Mouse (Mus musculus) embryo, embryonic 10.5 days (tissue): ENCODE measurements around the gene Pde2a.

Source experiments
- DNase-seq: peaks from one replicate; pipeline ENCODE4 v3.0.0-alpha.2; 2015; ENCODE audit warnings: low spot score

The Pde2a gene

GRCm38 (mm10) chr7:101453725-101454124, 32.2 kb downstream of the Pde2a start:
- DNase-seq: no peak

- DNase-seq: no peak
Measured at GRCm38 (mm10) chr7:101454479-101454878, 33.0 kb downstream of the Pde2a start.

DNA sequence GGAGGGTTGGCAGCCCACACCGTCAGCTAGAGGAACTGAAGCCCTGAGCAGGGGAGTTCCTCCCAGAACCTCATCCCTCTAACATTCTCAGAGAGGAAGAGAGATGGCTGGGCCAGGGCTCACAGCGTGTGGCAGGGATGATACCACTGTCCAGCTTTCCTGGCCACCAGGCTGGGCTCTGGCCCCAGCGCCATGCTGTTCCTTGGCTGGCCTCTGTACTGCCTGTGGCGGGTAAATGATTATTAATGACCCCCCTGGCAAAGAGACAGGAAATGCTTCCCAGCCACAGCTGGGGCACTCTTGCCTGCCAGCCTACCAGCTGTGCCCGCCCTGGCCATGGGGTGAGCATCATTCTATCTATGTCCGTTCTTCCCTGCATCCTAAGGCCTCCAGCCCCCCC, 33.6 kb downstream of the Pde2a start:
- no peak for DNase-seq

GRCm38 (mm10) chr7:101456318-101456717, 34.8 kb downstream of the Pde2a start:
- DNase-seq: no peak

GRCm38 (mm10) chr7:101456789-101457188, 35.3 kb downstream of the Pde2a start:
- no peak for DNase-seq

GRCm38 (mm10) chr7:101457283-101457682, 35.8 kb downstream of the Pde2a start:
- no peak for DNase-seq

DNA sequence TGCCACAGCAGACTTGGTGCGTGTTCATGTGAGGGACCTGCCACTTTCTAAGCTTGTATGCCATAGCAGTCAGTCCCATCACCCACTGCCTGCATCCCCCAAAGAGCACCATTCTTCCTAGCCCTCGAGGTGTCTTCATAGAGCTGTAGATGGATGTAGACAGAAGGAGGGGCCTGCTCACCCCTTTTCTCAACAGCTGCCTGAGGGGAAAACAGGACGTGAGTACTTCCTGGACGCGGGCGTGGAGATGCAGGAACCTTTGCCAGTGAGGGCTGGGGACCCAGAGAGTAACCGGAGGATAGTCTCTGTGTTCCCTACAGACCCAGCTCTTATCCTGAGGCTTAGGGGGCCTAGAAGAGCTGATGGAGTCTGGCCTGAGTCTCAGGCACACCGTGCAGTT, 36.3 kb downstream of the Pde2a start:
- DNase-seq: no peak

DNA sequence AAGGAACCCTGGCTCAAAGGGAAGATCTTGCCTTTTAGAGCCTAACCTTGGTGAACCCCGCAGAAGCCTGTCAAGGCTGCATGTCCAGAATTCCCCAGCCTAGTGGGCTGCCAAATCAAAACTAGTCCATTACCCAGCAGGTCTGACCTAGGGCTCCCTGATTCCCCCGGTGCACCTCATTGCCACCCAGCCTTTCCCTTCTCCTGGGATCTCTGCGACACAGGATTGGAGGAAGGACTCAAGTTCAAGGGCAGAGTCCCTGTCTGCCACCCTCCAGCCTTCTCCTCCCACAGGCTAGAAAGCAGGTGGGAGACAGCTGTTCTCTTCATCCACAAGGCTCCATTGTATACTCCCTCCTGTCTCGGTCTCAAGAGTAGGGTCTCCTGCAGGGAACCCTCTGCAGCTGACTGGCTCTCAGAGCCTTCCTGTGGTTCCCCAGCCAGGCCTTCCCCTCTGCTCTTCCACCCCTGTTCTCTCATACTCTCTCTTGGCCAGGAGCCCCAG, 36.8 kb downstream of the Pde2a start:
- DNase-seq: no peak

DNA sequence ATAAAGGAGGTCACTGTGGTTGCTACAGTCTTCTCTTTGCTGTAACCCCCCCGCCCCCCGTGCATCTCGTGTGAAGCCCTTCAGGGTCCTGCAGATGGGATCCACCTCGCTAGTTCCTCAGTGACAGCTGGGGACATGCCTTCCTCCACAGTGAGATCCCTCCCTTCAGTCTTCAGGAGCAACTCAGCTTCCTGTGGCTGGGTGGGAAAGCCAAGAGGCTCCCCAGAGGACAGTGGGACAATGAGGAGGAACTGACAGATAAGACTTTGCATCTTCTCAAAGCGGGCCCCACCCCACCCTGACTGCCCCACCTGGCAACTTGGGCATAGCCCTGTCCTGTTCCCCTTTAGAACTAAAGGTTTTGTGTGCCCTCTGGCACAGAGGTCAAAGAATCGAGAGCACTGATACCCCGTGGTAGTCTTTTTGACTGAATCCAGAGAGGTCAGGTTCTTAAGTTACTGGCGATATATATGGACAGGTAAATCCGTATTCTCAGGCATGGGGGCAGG, 37.9 kb downstream of the Pde2a start:
- no peak for DNase-seq

DNA sequence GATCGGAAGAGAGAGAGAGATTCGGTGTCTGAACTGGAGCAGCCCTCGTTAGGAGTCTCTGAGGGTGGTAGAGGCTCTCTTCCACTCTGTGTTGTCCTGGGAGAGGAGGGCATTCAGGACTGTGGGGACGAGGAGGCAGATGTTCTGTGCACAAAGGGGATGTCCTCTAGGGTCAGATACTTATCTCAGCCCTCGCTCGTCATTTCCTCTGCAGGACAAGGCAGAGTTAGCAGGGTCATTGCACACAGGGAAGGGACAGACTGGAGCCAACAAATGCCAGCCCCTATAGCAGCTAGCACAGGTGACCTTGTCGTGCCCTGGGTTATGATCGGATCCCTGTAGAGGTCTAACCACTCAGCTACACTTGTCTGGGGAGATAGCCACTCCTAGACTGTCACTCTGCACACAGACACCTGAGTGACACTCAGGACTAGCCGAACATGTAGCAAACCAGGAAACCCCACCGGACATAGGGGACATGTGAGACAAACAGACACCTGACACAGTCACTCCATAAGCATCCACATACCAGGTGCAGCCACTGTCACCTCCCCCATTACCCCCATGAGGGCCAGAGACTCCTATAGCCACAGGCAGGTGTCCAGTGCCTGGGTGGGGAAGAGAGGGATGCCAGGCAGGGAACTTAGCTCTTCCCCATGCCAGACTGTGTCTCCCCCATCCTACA, 38.6 kb downstream of the Pde2a start:
- no peak for DNase-seq

DNA sequence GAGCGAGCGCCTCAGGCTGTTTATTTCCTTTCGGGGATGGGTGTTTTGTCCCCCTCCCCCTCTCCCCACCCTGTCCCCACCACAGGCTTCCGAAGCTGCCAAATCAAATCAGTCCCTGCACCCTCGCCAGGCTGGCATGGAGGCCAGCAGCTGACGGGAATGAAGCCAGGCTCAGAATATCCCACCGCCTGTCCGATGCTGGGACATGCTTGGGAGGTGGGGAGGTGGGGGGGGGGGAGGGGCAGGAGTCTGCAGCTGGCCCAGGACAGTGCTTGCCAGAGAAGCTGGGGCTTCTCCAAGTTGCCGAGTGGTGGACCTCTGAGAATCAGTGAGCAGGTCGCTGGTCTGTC, 39.1 kb downstream of the Pde2a start:
- no peak for DNase-seq

- DNase-seq: no peak
Measured at GRCm38 (mm10) chr7:101461571-101461970, 40.1 kb downstream of the Pde2a start.

DNA sequence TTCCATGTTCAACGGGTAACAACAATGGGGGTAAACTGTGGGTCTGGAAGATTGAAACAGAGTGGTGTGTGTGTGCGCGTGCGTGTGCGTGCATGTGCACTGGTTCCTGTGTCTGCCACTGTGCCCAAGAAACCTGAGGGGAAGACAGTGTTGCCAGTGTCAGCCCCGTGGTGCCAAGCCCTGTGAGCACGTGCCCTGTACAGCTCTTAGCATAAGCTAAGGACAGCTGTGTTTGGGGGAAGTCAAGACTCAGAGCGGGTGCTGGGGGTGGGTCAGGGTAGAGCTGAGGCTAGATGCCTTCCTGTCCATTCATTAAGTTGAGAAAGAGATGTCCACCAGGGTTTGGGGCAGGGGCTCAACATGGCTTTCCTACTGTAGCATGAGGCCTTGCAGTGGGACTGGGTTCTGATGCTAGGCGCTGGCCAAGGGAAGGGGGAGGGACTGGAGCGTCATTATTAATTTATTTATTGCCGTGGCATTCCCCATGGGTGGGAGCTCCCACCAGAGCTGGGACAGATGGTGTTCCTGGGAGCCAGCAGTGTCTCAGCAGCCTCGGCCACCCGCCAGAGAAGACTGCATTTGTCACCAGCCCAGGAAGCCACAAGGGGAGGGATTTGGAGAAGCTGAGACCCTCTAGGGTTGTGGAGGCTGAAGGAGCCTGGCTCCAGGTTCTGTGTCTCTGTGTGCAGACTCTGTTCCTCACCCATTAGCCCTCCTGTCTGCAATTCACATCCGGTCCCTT, 41.0 kb downstream of the Pde2a start:
- DNase-seq: no peak

GRCm38 (mm10) chr7:101463665-101464271, 42.3 kb downstream of the Pde2a start:
- no peak for DNase-seq

DNA sequence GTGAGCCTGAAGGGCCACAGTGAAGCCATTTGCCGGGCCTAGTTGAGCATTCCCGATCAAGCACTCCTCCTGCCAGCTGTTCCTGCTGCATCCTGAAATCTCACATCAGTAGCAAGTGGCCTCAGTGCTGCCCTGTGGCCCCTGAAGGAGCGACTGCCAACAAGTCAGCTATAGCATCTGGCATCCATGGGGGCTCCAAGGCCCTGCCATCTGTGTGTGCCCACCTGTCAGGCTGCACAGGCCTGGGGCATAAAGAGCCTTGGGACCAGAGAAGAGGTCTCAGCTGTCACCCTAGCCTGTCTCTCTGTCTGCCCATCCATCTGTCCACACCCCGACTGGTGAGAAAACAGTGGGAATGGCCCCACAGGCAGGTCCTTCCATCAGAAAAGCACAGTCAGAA, 43.4 kb downstream of the Pde2a start:
- DNase-seq: no peak

DNA sequence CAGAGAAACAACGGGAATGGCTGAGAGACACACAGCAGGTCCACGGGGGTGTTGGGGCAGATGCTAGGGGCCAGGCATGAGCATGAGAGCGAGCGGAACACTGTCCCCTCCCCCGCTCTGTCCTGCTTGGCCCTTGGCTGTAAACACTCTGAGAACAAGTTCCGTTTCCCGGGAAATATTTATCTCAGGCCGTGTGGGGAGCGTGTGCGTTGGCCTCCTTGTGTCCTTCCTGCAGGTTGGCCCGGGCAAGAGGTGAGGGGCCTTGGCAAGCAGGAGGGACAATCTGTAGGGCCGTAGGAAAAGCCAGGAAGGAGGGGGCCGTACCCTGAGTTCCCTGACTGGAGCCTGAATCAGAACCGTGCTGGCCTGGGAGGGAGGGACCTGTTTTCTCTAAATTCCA, 43.9 kb downstream of the Pde2a start:
- DNase-seq: peak; percentile 37

DNA sequence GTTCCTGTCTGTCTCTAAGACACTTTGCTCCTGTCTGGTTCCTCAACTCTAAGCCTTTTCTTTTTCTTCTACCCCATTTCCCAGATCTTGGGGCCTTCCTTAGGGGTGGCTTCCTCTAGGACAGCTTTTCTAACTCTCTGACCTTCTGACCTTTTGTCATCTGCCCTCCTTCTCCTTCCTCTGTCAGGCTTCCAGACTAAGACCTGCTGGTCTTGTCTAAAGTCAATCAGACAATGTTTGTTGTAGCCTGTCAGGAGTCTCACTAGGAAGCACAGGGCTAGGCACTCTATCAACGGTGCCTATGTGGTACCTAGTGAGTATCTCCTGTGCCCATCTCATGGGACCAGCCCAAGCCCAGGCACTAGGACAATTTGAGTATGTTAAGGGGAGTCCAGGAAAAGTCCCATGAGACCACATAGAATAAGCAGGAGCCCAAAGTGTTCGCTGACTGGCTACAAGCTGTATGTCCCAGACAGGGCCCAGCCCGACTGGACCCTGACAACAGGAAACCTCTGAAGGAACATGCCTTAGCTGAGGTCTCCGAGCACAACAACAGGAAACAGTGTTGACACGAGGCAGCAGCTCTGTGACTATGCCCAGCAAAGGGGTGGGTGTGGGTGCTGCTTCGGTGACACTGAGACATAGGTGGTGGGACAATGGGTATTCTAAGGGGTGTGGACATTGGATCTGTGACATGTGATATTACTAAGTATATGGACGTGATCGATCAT, 44.5 kb downstream of the Pde2a start:
- no peak for DNase-seq

- no peak for DNase-seq
Measured at GRCm38 (mm10) chr7:101466581-101467081, 45.1 kb downstream of the Pde2a start.

DNA sequence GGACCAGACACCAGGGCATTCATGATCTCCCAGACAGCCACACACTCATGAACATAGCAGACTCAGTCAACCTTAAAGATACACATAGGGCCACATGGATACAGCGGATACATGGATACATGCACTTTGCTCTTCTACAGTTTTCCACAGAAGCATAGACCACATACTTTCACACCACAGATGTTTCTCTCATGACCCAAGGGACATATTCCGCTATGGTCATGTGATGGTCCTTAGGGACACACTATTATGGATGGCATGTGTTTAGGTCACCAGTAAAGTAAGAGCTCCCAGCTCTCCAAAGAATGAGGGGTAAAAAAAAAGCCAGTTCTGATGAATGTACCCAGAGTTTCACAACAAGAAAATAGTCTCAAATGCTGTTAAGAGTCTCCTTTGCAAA, 49.9 kb downstream of the Pde2a start:
- DNase-seq: no peak

DNA sequence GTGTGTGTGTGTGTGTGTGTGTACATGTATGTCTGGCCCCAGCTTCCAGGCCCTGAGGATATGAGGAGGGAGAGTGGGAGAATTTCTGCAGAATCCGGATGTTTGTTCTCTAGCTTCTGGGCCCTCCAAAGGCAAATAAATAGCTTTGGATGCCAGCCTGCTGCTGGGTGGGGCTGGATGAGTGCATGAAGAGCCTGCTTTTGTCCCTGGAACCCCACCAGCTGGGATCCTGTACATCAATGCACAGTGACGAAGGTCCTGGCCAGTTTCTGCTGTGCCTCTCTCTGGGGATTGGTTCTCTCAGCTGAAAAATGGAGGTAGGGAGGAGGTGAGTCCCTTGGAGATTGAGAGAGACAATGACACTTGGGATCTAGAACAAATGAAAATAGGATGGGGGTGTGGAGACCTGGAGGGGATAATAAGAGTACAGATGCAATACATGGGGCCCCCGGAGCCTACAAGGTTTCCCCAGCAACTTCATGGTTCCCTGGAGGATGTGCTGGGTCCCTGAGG, 50.5 kb downstream of the Pde2a start:
- no peak for DNase-seq

- no peak for DNase-seq
Measured at GRCm38 (mm10) chr7:101472598-101473558, 51.4 kb downstream of the Pde2a start.
